Mouse (Mus musculus): ENCODE results near the gene Cep131. TPM values are rescaled to one million over a fixed set of nuclear protein-coding genes. Genes with fewer than 3 reads are reported as not detected.
A peak's percentile ranks its signal among the peaks of the same experiment; 100 is the strongest.

The Cep131 gene
- total RNA-seq, 2 experiments from 2014 or later = 31.7 to 37.2 TPM

DNA sequence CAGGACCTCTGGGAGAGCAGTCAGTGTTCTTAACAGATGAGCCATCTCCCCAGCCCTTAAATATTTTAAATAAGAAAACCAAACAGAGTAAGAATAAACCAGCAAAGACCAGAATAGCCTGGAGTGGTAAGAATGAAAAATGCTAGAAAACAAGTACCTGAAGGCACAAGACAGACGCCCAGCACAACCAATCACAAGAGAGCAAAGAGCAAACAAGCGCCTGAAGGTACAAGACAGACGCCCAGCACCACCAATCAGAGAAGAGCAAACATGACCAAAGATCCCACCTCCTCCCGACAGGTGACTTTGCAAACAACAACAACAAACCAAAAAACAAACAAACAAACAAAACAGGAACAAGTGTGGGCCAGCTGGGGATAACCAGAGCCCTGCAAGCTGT lies 32.8 kb downstream of the Cep131 start:
- no peak for DNase-seq (ENCODE audit: extremely low spot score in 1 of 2, low spot score in 1 of 2)

DNA sequence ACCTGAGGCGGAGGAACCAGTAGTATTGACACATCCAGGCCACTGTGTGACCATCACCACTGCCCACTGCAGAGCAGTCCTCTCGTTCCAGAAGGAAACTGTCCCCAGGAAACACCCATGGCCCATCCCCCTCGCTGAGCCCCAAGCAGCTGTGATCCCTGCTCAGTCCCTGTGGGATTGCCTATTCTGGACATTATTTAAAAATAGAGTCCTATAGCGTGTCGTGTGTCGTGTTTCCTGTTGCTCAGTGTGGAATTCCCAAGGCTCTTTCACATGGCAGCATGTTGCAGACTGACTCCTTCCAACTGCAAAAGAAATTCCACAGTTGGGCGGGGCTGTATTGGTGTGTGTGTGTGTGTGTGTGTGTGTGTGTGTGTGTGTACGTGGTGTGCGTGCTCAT lies 34.4 kb downstream of the Cep131 start:
- DNase-seq (ENCODE audit: extremely low spot score in 1 of 2, low spot score in 1 of 2) = no peak

DNA sequence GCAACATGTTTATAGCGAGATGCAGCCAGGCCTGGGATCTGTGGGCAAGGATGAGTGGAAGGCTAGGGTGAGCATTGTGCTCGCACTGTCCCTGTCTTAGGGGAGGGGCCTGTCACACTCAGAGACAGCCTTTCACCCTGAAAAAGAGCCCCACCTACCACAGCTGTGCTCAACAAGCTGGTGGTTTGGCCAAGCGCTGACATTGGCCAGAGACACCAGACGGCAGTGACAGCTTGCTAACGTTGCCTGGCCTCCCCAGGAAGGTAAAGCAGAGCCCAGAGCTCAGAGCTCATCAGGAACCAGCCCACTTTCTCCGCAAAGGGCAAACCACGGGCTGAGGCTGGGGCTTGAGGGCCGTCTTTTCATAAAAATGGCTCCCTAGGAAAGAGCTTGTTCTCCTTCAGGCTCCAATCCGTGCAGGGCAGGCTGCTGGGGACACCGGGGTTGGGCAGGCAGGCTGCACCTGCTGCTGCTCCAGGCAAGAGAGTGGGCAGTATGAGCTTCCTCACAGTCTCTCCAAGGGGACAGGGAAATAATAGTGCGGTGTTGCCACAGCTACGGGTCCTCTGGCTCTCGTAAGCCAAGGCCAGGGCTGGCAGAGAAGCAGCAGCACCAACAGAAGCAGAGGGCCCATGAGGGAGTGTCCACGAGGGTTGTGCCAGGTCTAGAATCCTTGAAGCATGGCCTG lies 35.4 kb downstream of the Cep131 start:
- no peak for DNase-seq (ENCODE audit: extremely low spot score in 1 of 2, low spot score in 1 of 2)

GRCm38 (mm10) chr11:120049067-120049466 lies 37.6 kb downstream of the Cep131 start:
- no peak for DNase-seq (ENCODE audit: extremely low spot score in 1 of 2, low spot score in 1 of 2)

DNA sequence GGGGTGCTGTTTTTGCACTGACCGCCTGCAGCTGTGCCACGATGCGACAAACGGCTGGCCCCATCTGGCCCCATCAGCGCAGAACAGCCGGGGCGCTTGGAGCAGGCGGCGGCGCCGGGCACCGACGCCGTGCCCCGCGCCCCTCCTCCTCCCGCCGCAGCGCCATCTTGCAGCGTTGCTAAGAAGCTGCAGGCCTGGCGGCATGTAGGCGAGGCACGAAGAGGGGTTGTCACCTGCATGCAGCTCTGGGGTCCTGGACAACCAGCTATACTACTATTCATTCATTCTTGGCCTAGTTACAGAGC lies 38.4 kb downstream of the Cep131 start:
- peak; percentile 49 to 64 for DNase-seq (ENCODE audit: extremely low spot score in 1 of 2, low spot score in 1 of 2)

- peak in 1 of 2 experiments; percentile 50 for DNase-seq (ENCODE audit: extremely low spot score in 1 of 2, low spot score in 1 of 2)
Measured at GRCm38 (mm10) chr11:120047531-120048251, 38.9 kb downstream of the Cep131 start.

- DNase-seq (ENCODE audit: extremely low spot score in 1 of 2, low spot score in 1 of 2) = peak in 1 of 2 experiments; percentile 43
Measured at GRCm38 (mm10) chr11:120046553-120047191, 40.0 kb downstream of the Cep131 start, which contains the start of gene Aatk. Aatk (minus strand) TSS chr11:120047167.

DNA sequence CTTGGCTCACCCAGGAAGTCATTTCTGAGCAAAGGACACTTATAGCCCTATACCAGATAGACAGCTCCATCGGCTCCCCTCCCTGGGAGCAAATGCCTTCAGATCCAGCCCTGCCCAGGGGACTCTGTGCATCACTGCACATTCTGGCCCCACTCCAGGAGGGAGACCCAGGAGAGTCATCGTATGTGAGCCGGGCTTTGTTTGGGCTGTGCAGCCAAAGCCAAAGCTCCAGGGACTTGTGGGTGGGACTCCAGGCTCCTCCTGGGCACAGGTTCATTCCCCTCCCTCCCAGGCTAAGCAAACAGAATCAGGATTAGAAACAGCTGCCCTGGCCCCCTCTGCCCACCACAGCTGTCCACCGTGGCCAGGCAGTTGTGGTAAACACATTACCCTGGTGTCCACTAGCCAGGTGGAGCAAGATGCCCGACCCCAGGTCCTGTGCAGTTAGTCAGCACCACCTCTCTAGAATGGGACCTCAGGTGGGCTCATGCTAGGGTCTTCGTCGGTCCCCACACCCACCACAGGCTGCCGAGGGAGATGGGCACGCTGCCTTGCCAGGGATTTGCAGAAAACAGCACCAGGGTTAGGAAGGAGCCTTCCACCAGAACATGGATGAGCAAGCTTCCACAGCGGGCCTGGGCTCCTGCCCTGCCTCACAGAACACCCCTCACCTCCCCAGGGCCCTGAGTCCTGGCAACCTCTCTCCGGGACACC lies 40.6 kb downstream of the Cep131 start:
- peak in 1 of 2 experiments; percentile 49 for DNase-seq (ENCODE audit: extremely low spot score in 1 of 2, low spot score in 1 of 2)

DNA sequence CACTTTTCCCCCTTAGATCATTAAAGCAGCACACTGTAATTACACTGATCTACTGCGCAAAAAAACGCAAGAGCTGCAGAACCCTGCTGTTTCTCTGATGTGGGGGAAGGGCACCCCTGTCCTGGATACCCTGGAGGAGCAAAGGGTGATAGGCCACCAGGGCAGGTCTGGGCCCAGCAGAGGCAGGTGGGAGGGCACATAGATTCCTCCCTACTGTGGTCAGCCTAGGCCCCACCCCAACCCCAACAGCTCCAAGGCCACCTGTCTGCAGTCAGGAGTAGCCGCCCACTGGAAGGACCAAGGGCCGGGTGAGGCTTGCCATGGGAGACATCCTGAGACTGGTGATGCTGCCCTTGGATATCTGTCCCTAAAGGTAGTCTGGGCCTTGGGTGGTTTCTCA lies 41.3 kb downstream of the Cep131 start:
- DNase-seq (ENCODE audit: extremely low spot score in 1 of 2, low spot score in 1 of 2) = no peak

DNA sequence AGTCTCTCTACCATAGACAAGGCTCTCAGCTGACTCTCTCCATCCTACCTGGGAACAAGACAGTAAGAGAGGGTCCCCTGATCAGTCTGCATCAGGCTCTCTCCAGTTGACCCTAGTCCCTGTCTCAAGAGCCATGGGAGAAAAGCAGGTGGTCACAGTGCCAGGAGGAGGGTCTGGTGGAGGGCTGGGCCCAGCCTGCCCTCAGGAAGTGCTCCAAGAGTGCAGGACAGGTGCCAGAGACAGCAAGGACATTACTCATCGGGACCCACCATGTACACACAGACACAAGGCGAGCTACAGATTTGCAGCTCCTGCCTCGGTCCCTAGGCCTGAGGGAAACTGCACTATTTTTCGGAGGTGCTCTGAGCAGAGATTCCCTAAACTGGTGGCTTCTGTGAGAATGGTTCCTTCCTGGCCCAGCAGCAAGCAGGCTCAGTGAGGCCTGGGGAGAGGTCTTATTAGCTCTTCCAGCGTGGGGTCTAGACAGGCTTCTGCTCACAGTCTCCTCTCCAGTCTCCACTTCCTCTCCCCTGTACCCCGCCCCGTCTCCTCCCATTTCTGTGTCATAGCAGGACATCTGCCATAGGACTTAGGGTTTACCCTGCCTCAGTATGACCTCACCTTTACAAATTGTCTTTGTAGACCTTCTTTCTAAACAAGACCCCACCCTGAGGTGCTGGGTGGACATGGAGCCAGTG lies 44.3 kb downstream of the Cep131 start:
- DNase-seq (ENCODE audit: extremely low spot score in 1 of 2, low spot score in 1 of 2) = no peak

DNA sequence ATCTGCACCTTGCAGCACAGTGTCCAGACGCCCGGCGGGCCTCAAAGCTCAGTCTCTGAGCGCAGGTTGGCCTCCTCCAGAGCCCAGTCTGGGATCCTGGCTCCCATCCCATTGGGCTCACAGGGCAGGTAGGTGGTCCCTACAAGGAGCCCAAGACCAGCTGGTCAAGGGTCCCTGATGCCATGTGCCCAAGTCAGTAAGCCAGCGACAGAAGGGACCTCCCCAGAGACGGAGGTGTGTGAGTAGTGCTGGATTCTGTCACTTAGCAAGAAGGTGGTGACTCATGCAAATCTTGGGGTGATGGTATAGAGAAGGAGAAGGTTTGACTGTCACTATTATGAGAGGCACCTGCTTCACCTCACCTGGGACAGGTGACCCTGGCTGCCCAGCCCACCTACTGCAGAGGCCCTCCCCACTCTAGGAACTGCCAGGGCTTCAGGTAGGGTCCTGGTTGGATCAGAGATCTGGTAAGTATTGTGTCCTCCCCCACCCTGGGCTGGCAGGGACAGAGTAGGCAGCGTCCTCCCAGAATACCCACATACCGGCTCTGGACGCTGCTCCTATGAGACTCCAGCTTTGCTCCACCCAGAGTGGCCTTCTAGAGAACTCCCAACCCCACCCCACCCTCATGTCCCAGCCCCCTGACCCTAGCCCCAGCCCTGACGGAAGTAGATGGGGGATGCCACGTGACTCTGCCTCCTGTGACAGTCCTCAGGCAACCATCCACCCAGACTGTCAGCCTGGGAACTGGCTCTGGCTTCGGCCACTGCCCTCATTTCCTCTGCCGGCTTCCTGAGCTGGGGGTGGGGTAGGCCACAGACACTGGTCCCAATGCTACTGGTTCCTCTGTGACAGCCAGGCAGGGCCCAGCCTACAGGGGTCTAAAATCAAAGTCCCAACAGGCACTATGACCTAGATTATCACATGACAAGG lies 45.2 kb downstream of the Cep131 start:
- DNase-seq (ENCODE audit: extremely low spot score in 1 of 2, low spot score in 1 of 2) = no peak

- no peak for DNase-seq (ENCODE audit: extremely low spot score in 1 of 2, low spot score in 1 of 2)
Measured at GRCm38 (mm10) chr11:120040440-120040839, 46.2 kb downstream of the Cep131 start.

DNA sequence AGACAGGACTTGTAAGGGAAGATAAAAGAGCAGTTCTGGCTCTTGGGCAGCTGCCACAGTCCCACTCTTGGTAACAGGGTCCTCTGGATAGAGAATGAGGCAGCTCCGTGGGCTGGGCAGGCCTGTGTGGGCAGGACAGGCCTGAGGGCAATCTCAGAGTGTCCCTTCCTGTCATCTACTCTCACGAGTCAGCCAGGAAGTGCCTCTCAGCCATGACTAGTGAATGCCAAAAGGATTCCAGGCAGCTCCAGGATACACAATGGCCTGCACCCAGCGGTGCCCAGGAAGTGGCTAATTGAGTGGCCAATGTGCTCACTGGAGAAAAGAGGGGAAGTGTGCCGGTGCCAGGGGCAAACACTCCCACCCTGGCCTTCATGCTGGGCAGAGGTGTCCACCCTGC lies 47.0 kb downstream of the Cep131 start:
- no peak for DNase-seq (ENCODE audit: extremely low spot score in 1 of 2, low spot score in 1 of 2)

DNA sequence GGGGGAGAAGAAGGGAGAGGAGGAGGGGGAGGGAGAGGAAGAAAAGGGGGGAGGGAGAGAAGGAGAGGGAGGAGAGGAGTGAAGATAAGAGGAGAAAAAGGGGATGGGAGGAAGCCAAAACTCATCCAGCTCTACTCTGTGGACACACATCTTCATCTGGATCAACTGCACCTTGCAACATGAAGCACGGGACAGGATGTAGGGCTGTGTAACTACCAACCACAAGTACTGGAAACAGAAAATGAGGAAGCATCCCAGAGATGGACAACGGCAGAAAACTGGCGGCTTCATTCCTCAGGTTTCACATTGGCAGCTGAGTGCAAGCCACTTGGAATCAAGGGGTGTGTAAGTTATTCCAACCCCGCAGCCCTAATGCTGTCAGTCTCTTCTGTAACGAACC lies 51.9 kb downstream of the Cep131 start:
- no peak for DNase-seq (ENCODE audit: extremely low spot score in 1 of 2, low spot score in 1 of 2)

- no peak for DNase-seq (ENCODE audit: extremely low spot score in 1 of 2, low spot score in 1 of 2)
Measured at GRCm38 (mm10) chr11:120034306-120034705, 52.3 kb downstream of the Cep131 start.

DNA sequence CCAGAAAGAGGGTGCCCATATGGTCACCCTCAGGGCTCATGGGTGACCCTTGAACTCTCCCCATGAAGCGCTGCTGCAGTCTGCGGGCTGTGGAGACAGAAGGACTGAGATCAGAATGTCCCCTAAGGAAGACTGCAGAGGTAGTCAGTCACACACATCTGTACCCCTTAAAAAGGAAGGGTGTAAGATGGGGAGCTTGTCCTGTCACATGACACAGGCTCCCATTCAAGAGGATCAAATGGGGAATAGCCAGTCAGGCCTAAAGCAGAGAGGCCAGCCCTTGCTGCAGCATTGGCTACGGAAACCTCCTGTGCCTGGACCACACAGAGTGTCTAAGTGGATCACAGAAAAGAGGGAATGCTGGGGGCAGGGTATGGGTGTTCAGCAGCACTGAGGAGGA lies 53.2 kb downstream of the Cep131 start:
- no peak for DNase-seq (ENCODE audit: extremely low spot score in 1 of 2, low spot score in 1 of 2)

DNA sequence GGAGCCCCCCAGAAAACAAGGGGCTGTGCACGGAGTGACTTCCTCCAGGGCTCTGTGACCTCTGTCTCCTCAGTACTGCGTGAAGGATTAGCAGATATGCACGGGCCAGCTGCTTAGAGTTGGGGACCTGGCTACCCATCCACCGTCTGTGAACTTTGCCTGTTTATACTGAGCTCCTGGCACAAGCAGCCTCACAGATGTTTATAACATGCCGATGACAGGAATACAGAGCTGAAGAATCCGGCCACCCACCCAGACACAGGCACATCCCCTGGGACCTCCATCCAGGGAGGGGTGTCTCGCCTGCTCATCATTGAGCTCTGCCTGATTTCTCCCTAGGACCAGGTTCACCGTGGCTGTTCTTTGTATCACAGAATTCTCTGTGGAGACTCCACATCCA lies 54.6 kb downstream of the Cep131 start:
- DNase-seq (ENCODE audit: extremely low spot score in 1 of 2, low spot score in 1 of 2) = no peak

DNA sequence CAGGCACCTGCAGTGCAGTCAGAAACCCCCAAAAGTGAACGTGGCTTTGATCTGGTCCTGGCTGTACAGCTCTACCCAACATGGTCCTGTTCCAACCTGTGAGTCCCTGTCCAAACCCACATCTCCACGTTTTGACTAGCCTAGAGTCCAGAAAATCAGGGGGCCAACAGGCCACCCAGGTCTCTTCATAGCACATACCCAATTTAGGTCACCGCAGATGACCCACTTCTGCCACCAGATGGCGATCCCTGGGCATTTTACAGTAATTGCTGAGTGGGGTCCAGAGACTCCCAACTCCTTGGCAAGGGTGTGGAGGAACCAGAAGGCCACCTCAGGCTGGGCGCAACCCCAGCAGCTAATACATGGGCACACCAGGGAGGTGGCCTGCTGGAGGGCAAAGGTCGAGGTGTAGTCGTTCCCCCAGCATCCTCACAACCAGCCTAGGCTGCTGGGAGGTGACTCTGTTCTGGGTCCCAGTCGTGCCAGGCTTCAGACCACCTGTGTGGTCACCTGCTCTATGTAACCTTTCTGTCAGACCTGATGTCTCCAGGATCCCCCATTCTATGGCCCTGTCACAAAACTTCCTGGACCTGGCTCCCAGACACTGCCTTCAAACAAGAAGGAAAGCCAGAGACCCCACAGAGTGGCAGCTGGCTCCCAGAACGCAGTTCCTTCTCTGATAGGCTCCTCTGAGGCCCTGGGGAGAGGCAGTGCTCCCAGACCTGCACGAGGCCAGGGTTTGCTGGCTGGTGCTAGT lies 56.3 kb downstream of the Cep131 start:
- DNase-seq (ENCODE audit: extremely low spot score in 1 of 2, low spot score in 1 of 2) = no peak

Measured in layer of hippocampus, postnatal 25 days (tissue).